Mouse (Mus musculus) cerebellum, adult 2 months (tissue): Measurements from ENCODE around the gene Plekho1. TPM values are rescaled to one million over a fixed set of nuclear protein-coding genes. Genes with fewer than 3 reads are reported as not detected.
A peak's percentile ranks its signal among the peaks of the same experiment; 100 is the strongest.
"Not testable (repeated sequence)": the region's sequence is repeated elsewhere in the genome, so short reads cannot be mapped to it uniquely, and the experiment has no call there.

Source experiments
- DNase-seq, 2 experiments: peaks; one replicate each; pipeline ENCODE4 v3.0.0; 2021
- H3K27ac ChIP-seq: fragments of 200-500 bp; 2 replicates; pipeline ENCODE4 v1.5.1; 2012; ENCODE audit warnings: low read length, control low read depth, inconsistent platforms; ENCODE audit not compliant: insufficient read depth
- H3K27me3 ChIP-seq: fragments of 200-500 bp; 2 replicates; pipeline ENCODE4 v1.6.1; 2012; ENCODE audit warnings: inconsistent platforms, mild to moderate bottlenecking, low read length, moderate library complexity; ENCODE audit not compliant: control insufficient read depth, insufficient read depth
- H3K4me1 ChIP-seq: fragments of 200-500 bp; 2 replicates; pipeline ENCODE4 v1.6.1; 2011; ENCODE audit warnings: low read length; ENCODE audit not compliant: control insufficient read depth, insufficient read depth
- H3K4me3 ChIP-seq: fragments of 200-500 bp; replicated peaks from 2 replicates; pipeline ENCODE3; 2011; ENCODE audit warnings: mild to moderate bottlenecking, low read depth, low read length, control low read depth; ENCODE audit not compliant: insufficient read depth
- CTCF ChIP-seq: fragments of 200-500 bp; IDR thresholded peaks from 2 replicates; pipeline ENCODE4 v1.5.1; 2011; ENCODE audit warnings: low read depth, mild to moderate bottlenecking, control low read depth, low read length, moderate library complexity, borderline replicate concordance; ENCODE audit not compliant: insufficient read depth
- POLR2A ChIP-seq: fragments of 200-500 bp; IDR thresholded peaks from 2 replicates; pipeline ENCODE4 v1.6.1; 2011; ENCODE audit warnings: low read length, control low read depth, borderline replicate concordance; ENCODE audit not compliant: insufficient read depth
- WGBS: fragments of 180-500 bp; shearing (Covaris S2); methylation state at CpG from one replicate; pipeline ENCODE4 v1.1.7; 2018; 5-methylcytosine and 5-hydroxymethylcytosine counted together
- polyA plus RNA-seq: library from polyadenylated mRNA; depleted of rRNA; stranded (reverse); fragments of >200 nt; gene quantifications from 2 replicates; pipeline ENCODE4 v1.2.3, GENCODE M21; 2012

Gene Plekho1
- polyA plus RNA-seq, 1 experiment: 155 TPM

- WGBS: 91% methylated on average over 1 of the region's 1 CpGs
- Histone ChIP-seq H3K27ac (no peak overlapping the region), H3K4me3 (no peak overlapping the region), H3K27me3 (no peaks in the 10 kb centered on the region), H3K4me1 (no peaks in the 10 kb centered on the region)
- no peak for DNase-seq
- TF ChIP-seq CTCF (no peak), POLR2A (no peak)
Observed at GRCm38 (mm10) chr3:95959807-95960206, 36.0 kb downstream of the Plekho1 start.

- no peak for DNase-seq
- no peak for TF ChIP-seq CTCF
- no peak for TF ChIP-seq POLR2A
- H3K4me1 ChIP-seq: no peaks in the 10 kb centered on the region
- WGBS: 73% methylated on average over 5 of the region's 5 CpGs
- H3K27me3 ChIP-seq: no peaks in the 10 kb centered on the region
- H3K27ac ChIP-seq: no peak overlapping the region
- H3K4me3 ChIP-seq: no peak overlapping the region
Observed at GRCm38 (mm10) chr3:95959082-95959481, 36.7 kb downstream of the Plekho1 start.

GRCm38 (mm10) chr3:95957359-95958148 lies 38.2 kb downstream of the Plekho1 start:
- Histone ChIP-seq H3K4me3 (no peak overlapping the region), H3K4me1 (no peaks in the 10 kb centered on the region), H3K27me3 (no peaks in the 10 kb centered on the region), H3K27ac (no peak overlapping the region)
- no peak for DNase-seq
- TF ChIP-seq CTCF (no peak), POLR2A (no peak)
- WGBS: 42% methylated on average over 8 of the region's 8 CpGs

GRCm38 (mm10) chr3:95955318-95955717 lies 40.5 kb downstream of the Plekho1 start:
- H3K27me3 ChIP-seq: no peaks in the 10 kb centered on the region
- WGBS: 91% methylated on average over 5 of the region's 5 CpGs
- H3K4me3 ChIP-seq: no peak overlapping the region
- TF ChIP-seq POLR2A (no peak), CTCF (no peak)
- no peak for DNase-seq
- H3K27ac ChIP-seq: no peak overlapping the region
- no peaks in the 10 kb centered on the region for H3K4me1 ChIP-seq

GRCm38 (mm10) chr3:95954648-95955173 lies 41.1 kb downstream of the Plekho1 start:
- DNase-seq, H3K27me3 ChIP-seq, H3K4me1 ChIP-seq, H3K27ac ChIP-seq, H3K4me3 ChIP-seq: not testable (repeated sequence)
- 89% methylated on average over 12 of the region's 12 CpGs for WGBS

GRCm38 (mm10) chr3:95953522-95953921 lies 42.3 kb downstream of the Plekho1 start:
- 40% methylated on average over 3 of the region's 3 CpGs for WGBS
- DNase-seq: no peak
- H3K4me3 ChIP-seq: no peak overlapping the region
- H3K27ac ChIP-seq: no peak overlapping the region
- TF ChIP-seq CTCF (no peak), POLR2A (no peak)
- H3K4me1 ChIP-seq: no peaks in the 10 kb centered on the region
- no peaks in the 10 kb centered on the region for H3K27me3 ChIP-seq

- Histone ChIP-seq H3K27ac (no peak overlapping the region), H3K27me3 (no peaks in the 10 kb centered on the region), H3K4me3 (no peak overlapping the region), H3K4me1 (no peaks in the 10 kb centered on the region)
- TF ChIP-seq POLR2A (no peak), CTCF (no peak)
- DNase-seq: no peak
Observed at GRCm38 (mm10) chr3:95953023-95953422, 42.8 kb downstream of the Plekho1 start.

GRCm38 (mm10) chr3:95951566-95951965 lies 44.2 kb downstream of the Plekho1 start:
- WGBS: 63% methylated on average over 12 of the region's 12 CpGs
- not testable (repeated sequence) for H3K27me3 ChIP-seq, H3K4me1 ChIP-seq
- peak in 1 of 2 experiments; percentile 44 for DNase-seq
- H3K4me3 ChIP-seq: peak overlapping the region; percentile 71
- H3K27ac ChIP-seq: peak overlapping the region; percentile 81
